Mouse (Mus musculus): ENCODE data around the gene Atg2b. TPM values are rescaled to one million over a fixed set of nuclear protein-coding genes. Genes with fewer than 3 reads are reported as not detected.
A peak's percentile ranks its signal among the peaks of the same experiment; 100 is the strongest.

Atg2b gene
- 0.63 and 0.76 TPM in 2 replicates for polyA plus RNA-seq (2012)

GRCm38 (mm10) chr12:105685001-105685691 lies at the start of gene Atg2b:
Gene Atg2b, minus strand, starts transcription at chr12:105685211.
- Histone ChIP-seq H3K4me1 (ENCODE audit: control insufficient read depth) (peaks cover 45% of the 10 kb centered on the region), H3K27me3 (ENCODE audit: control insufficient read depth) (no peaks in the 10 kb centered on the region), H3K9me3 (ENCODE audit: control insufficient read depth, low read length) (no peaks in the 10 kb centered on the region), H3K36me3 (ENCODE audit: control insufficient read depth) (peaks cover 23% of the 10 kb centered on the region), H3K4me3 (replicated peaks) (peak within 1 kb of the TSS; percentile 100)
- TF ChIP-seq TAL1 (IDR thresholded peaks at IDR 0.05; ENCODE audit: low read length) (no peak), GATA1 (IDR thresholded peaks at IDR 0.05; ENCODE audit: low read length) (no peak)

- Histone ChIP-seq H3K4me3 (replicated peaks) (no peak overlapping the region), H3K27me3 (ENCODE audit: control insufficient read depth) (no peaks in the 10 kb centered on the region), H3K4me1 (ENCODE audit: control insufficient read depth) (peaks cover 12% of the 10 kb centered on the region), H3K36me3 (ENCODE audit: control insufficient read depth) (no peaks in the 10 kb centered on the region), H3K9me3 (ENCODE audit: control insufficient read depth, low read length) (peaks cover 2% of the 10 kb centered on the region; the same call in 1 of the 2 replicates)
- TF ChIP-seq GATA1 (IDR thresholded peaks at IDR 0.05; ENCODE audit: low read length), result no peak
Observed at GRCm38 (mm10) chr12:105733370-105734159, 48.6 kb upstream of the Atg2b start.

DNA sequence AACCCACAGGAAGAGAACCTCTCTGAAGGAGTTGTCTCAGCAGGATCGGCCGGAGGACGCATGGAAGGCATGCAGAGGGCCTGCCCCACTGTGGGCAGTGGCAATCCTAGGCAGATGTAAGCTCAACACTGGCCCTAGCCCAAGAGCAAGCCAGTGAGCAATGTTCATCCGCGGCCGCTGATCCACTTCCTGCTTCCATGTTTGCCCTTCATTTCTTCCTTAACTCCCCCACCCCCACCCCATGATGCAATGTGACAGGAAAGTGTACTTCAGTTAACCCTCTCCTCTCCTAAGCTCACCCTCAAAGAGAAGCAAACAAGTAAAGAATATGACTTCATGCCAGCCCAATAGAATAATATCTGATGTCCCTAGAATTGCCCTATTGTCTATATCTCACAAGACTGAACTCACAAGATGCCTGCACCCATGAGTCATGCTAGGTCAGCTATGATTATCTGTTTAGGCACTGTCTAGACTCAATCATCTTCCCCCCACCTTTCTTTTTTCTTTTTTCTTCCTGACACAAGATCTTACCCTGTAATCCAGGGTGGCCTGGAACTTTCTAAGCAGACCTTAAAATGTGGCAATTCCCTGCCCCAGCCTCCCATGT lies 45.9 kb upstream of the Atg2b start:
- H3K9me3 ChIP-seq (ENCODE audit: control insufficient read depth, low read length), result no peaks in the 10 kb centered on the region
- H3K4me3 ChIP-seq (replicated peaks), result no peak overlapping the region
- H3K36me3 ChIP-seq (ENCODE audit: control insufficient read depth), result no peaks in the 10 kb centered on the region
- no peak for TF ChIP-seq GATA1 (IDR thresholded peaks at IDR 0.05; ENCODE audit: low read length)
- TF ChIP-seq TAL1 (IDR thresholded peaks at IDR 0.05; ENCODE audit: low read length), result no peak
- no peaks in the 10 kb centered on the region for H3K27me3 ChIP-seq (ENCODE audit: control insufficient read depth)
- H3K4me1 ChIP-seq (ENCODE audit: control insufficient read depth), result peaks cover 32% of the 10 kb centered on the region

- TF ChIP-seq TAL1 (IDR thresholded peaks at IDR 0.05; ENCODE audit: low read length) (no peak), GATA1 (IDR thresholded peaks at IDR 0.05; ENCODE audit: low read length) (no peak)
- H3K9me3 ChIP-seq (ENCODE audit: control insufficient read depth, low read length), result no peaks in the 10 kb centered on the region
- peaks cover 56% of the 10 kb centered on the region for H3K4me1 ChIP-seq (ENCODE audit: control insufficient read depth)
- H3K36me3 ChIP-seq (ENCODE audit: control insufficient read depth), result no peaks in the 10 kb centered on the region
- H3K4me3 ChIP-seq (replicated peaks), result no peak overlapping the region
- no peaks in the 10 kb centered on the region for H3K27me3 ChIP-seq (ENCODE audit: control insufficient read depth)
Observed at GRCm38 (mm10) chr12:105727964-105728363, 43.0 kb upstream of the Atg2b start.

- Histone ChIP-seq H3K9me3 (ENCODE audit: control insufficient read depth, low read length) (no peaks in the 10 kb centered on the region), H3K4me1 (ENCODE audit: control insufficient read depth) (peaks cover 58% of the 10 kb centered on the region), H3K27me3 (ENCODE audit: control insufficient read depth) (no peaks in the 10 kb centered on the region), H3K36me3 (ENCODE audit: control insufficient read depth) (no peaks in the 10 kb centered on the region), H3K4me3 (replicated peaks) (no peak overlapping the region)
- no peak for TF ChIP-seq GATA1 (IDR thresholded peaks at IDR 0.05; ENCODE audit: low read length)
- TF ChIP-seq TAL1 (IDR thresholded peaks at IDR 0.05; ENCODE audit: low read length), result no peak
Observed at GRCm38 (mm10) chr12:105727268-105727667, 42.3 kb upstream of the Atg2b start.

DNA sequence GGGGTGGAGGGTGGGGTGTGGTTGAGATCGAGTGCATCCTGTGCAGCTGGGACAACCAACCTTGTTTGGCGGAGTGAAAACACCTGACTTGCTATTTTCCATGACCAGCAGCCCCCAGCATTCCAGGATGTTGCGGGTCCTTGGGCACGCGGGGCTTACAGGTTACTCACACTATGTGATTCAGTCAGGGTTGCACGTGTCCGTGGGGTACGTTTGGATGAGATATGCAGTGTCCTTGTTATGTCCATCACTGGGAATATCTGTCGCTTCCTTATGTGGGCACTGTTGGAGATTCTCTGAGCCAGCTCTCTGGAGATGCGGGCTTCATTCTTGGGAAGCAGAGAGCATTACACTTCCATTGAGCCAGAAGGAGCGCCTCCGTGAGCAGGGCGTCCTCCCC lies 40.7 kb upstream of the Atg2b start:
- Histone ChIP-seq H3K9me3 (ENCODE audit: control insufficient read depth, low read length) (no peaks in the 10 kb centered on the region), H3K27me3 (ENCODE audit: control insufficient read depth) (no peaks in the 10 kb centered on the region), H3K4me3 (replicated peaks) (no peak overlapping the region), H3K4me1 (ENCODE audit: control insufficient read depth) (peaks cover 55% of the 10 kb centered on the region), H3K36me3 (ENCODE audit: control insufficient read depth) (no peaks in the 10 kb centered on the region)
- TF ChIP-seq GATA1 (IDR thresholded peaks at IDR 0.05; ENCODE audit: low read length), result no peak
- no peak for TF ChIP-seq TAL1 (IDR thresholded peaks at IDR 0.05; ENCODE audit: low read length)

- H3K36me3 ChIP-seq (ENCODE audit: control insufficient read depth), result no peaks in the 10 kb centered on the region
- no peaks in the 10 kb centered on the region for H3K27me3 ChIP-seq (ENCODE audit: control insufficient read depth)
- no peaks in the 10 kb centered on the region for H3K9me3 ChIP-seq (ENCODE audit: control insufficient read depth, low read length)
- H3K4me3 ChIP-seq (replicated peaks), result no peak overlapping the region
- peaks cover 55% of the 10 kb centered on the region for H3K4me1 ChIP-seq (ENCODE audit: control insufficient read depth)
- no peak for TF ChIP-seq GATA1 (IDR thresholded peaks at IDR 0.05; ENCODE audit: low read length)
- no peak; the same call in 2 of the 3 replicates for TF ChIP-seq TAL1 (IDR thresholded peaks at IDR 0.05; ENCODE audit: low read length)
Observed at GRCm38 (mm10) chr12:105724616-105725015, 39.6 kb upstream of the Atg2b start.

GRCm38 (mm10) chr12:105722657-105723056 lies 37.6 kb upstream of the Atg2b start:
- no peak overlapping the region for H3K4me3 ChIP-seq (replicated peaks)
- peaks cover 58% of the 10 kb centered on the region for H3K4me1 ChIP-seq (ENCODE audit: control insufficient read depth)
- no peak for TF ChIP-seq GATA1 (IDR thresholded peaks at IDR 0.05; ENCODE audit: low read length)
- no peak for TF ChIP-seq TAL1 (IDR thresholded peaks at IDR 0.05; ENCODE audit: low read length)
- no peaks in the 10 kb centered on the region for H3K27me3 ChIP-seq (ENCODE audit: control insufficient read depth)
- no peaks in the 10 kb centered on the region for H3K36me3 ChIP-seq (ENCODE audit: control insufficient read depth)
- H3K9me3 ChIP-seq (ENCODE audit: control insufficient read depth, low read length), result no peaks in the 10 kb centered on the region
